Mouse (Mus musculus) layer of hippocampus, postnatal 14 days (tissue): Measurements from ENCODE around the gene Pfkp. TPM values are rescaled to one million over a fixed set of nuclear protein-coding genes. Genes with fewer than 3 reads are reported as not detected.

ENCODE experiments used
- DNase-seq, 2 experiments: peaks; one replicate each; pipeline ENCODE4 v3.0.0; 2021 to 2022; ENCODE audit warnings: low spot score in 2 of 2, mixed read lengths in 1 of 2
- long read RNA-seq, 2 experiments: library from polyadenylated mRNA; stranded (forward); transcript quantifications; one replicate each; pipeline ENCODE4 v2.0.0; 2021
- total RNA-seq, 2 experiments: library from RNA; stranded (reverse); gene quantifications; 2 replicates each; pipeline ENCODE4 v1.2.3; 2021

The Pfkp gene
- 100 to 1,000 TPM; 245 to 257 TPM for total RNA-seq
- long read RNA-seq, experiment 1, full-length matches to known transcripts, result 269 of 299 reads
- long read RNA-seq, experiment 1, partial matches to known transcripts, result 14 of 299 reads
- long read RNA-seq, experiment 1, other reads (novel, unspliced or antisense), result 16 of 299 reads
- long read RNA-seq, experiment 2, full-length matches to known transcripts, result 284 of 304 reads
- long read RNA-seq, experiment 2, partial matches to known transcripts, result 10 of 304 reads
- long read RNA-seq, experiment 2, other reads (novel, unspliced or antisense), result 10 of 304 reads

DNA sequence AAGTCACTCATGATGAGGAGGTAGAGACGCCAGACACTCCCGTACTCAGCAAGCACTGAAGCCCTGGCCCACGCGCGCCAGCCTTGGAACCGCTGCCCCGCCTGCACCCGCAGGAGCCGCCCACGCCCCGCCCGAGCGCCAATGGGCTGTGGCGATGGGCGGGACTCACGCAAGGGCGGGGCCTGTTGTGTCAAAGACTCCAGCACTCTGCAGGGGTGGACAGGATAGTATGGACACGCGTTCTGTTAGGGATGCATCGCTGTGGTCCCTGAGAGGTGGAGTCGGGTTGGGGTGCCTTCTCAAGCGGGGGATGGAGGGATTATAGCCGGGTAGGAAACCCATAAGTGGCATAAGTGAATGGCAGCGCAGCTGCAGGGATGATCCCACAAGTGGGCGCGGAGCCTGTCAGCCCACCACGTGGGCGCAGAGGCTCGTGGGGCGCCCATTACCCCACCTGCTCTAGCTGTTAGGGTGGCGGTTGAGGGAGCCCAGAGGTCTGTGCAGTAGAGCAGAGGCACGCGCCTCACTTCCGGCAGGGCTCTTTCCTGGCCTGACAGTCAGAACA is at the start of gene Pfkp:
Pfkp (minus strand) TSS at position 109 of the 565 bp plus-strand sequence.
- DNase-seq, result peak; percentile 88 to 93

GRCm38 (mm10) chr13:6690607-6691006 is 42.0 kb upstream of the Pfkp start:
- no peak for DNase-seq

GRCm38 (mm10) chr13:6689962-6690361 is 41.4 kb upstream of the Pfkp start:
- no peak for DNase-seq

DNA sequence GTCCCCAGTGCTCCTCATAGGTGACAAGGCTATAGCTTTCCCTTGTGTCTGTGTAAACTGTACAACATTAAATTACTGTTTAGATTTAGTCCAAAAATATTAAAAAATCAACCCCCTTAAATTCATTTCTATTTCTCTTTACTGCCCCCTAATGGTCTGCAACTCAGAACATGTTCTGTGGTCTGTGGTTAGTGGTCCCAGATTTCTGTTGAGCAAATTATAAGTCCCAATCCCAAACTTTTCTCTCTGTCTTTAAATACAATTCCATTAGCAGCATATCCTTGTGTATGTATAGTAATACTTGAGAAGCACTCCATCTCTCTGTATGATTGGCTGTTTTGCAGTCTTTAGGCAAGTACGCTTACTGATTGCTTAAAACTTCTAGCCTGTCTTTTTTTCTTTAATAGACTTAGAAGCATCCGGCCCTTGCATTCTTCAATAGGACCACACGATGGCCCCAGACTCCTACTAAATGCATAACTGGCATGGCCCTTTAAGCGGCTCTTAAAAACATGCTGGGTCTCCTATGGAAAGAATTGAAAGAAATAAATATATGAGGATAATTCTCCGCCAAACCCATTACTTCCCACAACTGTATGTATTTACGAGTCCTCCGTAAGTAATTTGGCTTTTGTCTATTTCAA is 40.3 kb upstream of the Pfkp start:
- peak in 1 of 2 experiments; percentile 59 for DNase-seq

DNA sequence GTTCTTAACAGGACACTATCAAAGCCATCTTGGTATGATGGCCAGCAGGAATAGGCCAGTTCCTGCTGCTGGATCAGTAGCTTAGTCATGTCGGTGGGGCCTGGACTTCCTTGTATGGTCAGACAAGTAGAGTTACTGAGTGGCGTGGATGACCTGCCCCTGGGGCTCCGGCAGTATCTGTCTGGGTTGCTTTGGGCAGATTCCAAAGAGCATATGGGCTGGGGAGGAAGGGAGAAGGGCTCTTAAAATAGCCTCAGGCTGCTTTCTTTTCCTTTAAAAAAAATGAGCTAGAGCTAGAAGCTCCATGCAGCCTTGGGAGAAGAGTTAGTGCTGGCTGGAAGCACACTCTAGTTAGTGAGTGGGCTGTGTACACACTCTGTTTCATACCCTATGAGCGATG is 18.3 kb upstream of the Pfkp start:
- no peak for DNase-seq

GRCm38 (mm10) chr13:6665506-6665905 is 16.9 kb upstream of the Pfkp start:
- no peak for DNase-seq

- no peak for DNase-seq
These were observed 15.6 kb upstream of the Pfkp start for GRCm38 (mm10) chr13:6664216-6664615.

- DNase-seq, result no peak
These were observed 10.7 kb upstream of the Pfkp start for GRCm38 (mm10) chr13:6659314-6659713.

- peak in 1 of 2 experiments; percentile 39 for DNase-seq
These were observed 8.7 kb upstream of the Pfkp start for GRCm38 (mm10) chr13:6657300-6657699.

GRCm38 (mm10) chr13:6649542-6649941 is 965 bp upstream of the Pfkp start:
- no peak for DNase-seq

GRCm38 (mm10) chr13:6647992-6648668 is 447 bp downstream of the Pfkp start:
- DNase-seq, result peak in 1 of 2 experiments; percentile 26

- peak; percentile 41 to 46 for DNase-seq
These were observed 1.2 kb downstream of the Pfkp start for GRCm38 (mm10) chr13:6647067-6647991.

GRCm38 (mm10) chr13:6646674-6647066 is 1.9 kb downstream of the Pfkp start:
- DNase-seq, result no peak

DNA sequence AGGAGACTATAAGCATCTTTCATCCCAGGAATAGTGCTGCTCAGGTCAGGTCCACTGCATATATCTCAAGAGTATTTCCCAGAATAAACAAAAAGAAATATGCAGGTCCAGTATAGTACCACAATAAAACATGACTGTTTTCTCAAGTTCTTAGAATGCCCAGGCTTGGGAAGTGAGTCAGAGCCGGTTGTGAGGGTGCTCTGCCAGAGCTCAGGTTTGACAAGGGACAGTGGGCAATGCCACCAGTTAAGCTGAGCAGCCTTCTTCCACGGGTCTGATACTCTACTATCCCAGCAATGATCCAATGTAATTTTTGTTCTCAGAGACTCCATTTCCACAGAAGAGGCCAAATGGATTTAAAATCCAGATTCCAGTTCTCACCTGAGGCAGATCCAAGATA is 2.3 kb downstream of the Pfkp start:
- no peak for DNase-seq

- DNase-seq, result no peak
These were observed 4.6 kb downstream of the Pfkp start for GRCm38 (mm10) chr13:6643968-6644367.

DNA sequence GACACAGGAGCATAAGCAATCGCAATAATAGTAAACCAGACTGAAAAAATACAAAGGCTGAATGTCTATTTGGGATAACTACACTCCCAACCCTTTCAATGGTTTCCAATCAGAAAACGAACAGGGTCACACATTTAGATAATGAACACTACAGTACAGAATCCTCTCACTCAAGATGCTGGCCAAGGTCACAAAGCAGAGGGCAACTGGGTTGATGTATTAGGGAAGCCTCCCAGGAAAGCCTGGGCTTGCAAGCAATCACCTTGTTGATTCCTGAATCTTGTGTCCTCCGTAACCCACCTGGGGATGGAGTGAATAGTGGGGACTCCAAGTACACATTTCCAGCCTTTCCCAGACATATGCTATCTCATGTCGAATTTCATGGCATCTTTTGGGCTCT is 5.6 kb downstream of the Pfkp start:
- no peak for DNase-seq

GRCm38 (mm10) chr13:6642453-6642852 is 6.1 kb downstream of the Pfkp start:
- no peak for DNase-seq

GRCm38 (mm10) chr13:6641497-6641896 is 7.1 kb downstream of the Pfkp start:
- DNase-seq, result no peak

- no peak for DNase-seq
These were observed 9.0 kb downstream of the Pfkp start for GRCm38 (mm10) chr13:6639507-6640030.

GRCm38 (mm10) chr13:6638976-6639375 is 9.6 kb downstream of the Pfkp start:
- no peak for DNase-seq

- no peak for DNase-seq
These were observed 10.2 kb downstream of the Pfkp start for GRCm38 (mm10) chr13:6638425-6638824.
